Mouse (Mus musculus) spleen, adult 12 weeks (tissue): ENCODE measurements around the gene Spsb2.

Source experiments
- DNase-seq: peaks from one replicate; pipeline ENCODE4 v3.0.0; 2022; ENCODE audit warnings: low spot score

Spsb2 gene

GRCm38 (mm10) chr6:124857840-124858530 lies 49.5 kb downstream of the Spsb2 start:
- no peak for DNase-seq

DNA sequence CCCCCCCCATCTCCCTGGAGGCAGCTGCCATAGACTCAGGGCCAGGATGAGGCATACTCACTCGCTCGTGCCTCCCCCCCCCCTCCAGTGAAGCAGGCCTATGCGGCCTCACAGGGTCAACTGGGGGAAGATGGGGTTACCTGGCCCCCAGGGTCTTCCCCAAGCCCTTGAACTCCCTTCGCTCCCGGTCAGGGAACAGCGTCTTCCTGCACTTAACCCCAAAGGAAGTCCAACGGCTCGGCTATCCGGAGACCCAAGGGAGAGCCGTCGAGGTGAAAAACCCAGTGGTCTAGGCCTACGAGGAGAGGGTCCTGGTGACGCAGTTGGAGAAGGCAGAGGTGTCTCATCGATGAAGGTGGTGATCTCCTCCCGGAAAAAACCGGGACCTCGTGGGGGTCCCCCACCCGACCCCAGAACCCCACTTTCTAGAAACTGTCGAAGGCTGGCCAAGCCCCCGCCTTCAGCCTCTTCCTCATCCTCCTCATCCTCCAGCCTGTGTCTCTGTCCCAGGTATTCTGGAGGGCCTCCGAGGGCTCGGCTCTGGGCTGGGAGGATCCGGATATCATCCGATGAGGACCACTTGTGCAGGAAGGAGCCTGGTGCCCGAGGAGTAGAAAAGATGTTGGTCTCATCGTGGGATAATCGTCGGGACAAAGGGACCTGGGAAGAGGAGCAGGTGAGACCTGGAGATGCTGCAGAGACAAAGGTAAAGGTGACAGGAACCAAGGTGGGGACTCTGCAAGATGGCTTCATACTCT lies 50.3 kb downstream of the Spsb2 start:
- DNase-seq = no peak

DNA sequence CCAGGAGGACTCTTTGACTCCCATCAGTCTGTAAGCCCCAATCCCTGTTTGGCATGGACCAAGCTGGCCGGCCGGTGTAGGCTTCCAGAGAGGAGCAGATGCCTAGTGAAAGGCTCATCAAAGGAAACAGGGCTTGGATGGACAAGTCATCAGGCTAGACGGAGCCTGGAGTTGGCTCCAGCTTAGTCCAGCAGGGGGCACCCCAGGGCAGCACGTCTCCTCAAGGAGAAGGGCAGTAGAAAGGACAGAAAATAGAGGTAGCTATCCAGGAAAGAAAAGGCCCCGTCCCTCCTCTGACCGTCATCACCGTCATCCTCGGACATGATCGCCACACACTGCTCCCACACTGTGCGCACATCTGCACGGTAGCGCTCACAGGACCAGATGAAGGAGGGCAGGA lies 51.3 kb downstream of the Spsb2 start:
- peak; percentile 63 for DNase-seq
